Mouse (Mus musculus): ENCODE data around the gene Zdhhc6. TPM values are rescaled to one million over a fixed set of nuclear protein-coding genes. Genes with fewer than 3 reads are reported as not detected.
A peak's percentile ranks its signal among the peaks of the same experiment; 100 is the strongest.

The Zdhhc6 gene
- total RNA-seq, 2 experiments from 2014 or later, result 24.0 to 28.0 TPM

DNA sequence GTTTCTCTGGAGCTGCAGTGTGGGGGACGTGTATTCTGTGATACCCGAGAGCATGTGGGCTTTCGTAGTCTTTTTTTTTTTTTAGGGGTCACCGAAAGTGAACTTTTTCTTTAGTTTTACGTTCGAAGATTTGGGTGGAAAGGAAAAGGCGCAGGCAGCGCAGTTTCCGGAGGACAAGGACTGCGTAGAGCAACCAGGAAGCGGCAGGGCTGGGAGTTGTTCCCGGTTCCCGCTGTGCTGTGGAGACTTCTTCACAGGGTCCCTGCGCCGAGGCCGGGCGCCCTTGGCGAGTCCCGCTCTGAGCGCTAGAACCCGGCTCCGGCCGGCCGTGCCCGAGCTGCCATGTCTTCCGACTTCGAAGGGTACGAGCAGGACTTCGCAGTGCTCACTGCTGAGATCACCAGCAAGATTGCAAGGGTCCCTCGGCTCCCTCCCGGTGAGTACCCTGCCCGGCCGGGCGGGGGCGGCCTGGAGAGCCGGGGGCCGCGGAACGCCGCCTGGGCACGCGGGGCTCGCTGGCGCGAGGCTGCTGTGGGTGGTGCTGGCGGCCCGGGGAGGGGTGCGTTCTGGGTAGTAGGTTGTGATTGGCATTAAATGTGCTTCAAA, 380 bp upstream of the Zdhhc6 start, which contains the start of gene Vti1a:
Vti1a (plus strand) TSS at position 187 of the 606 bp plus-strand sequence.
- intact Hi-C loops (cut with DNase I), result no loop called here
- peak; percentile 90 to 91 for DNase-seq (ENCODE audit: low spot score in 2 of 2)

GRCm38 (mm10) chr19:55313649-55314048, 2.2 kb downstream of the Zdhhc6 start:
- intact Hi-C loops (cut with DNase I), result no loop called here
- DNase-seq (ENCODE audit: low spot score in 2 of 2), result no peak

- intact Hi-C loops (cut with DNase I), result no loop called here
- no peak for DNase-seq (ENCODE audit: low spot score in 2 of 2)
Measured at GRCm38 (mm10) chr19:55311874-55312273, 4.0 kb downstream of the Zdhhc6 start.

- no peak for DNase-seq (ENCODE audit: low spot score in 2 of 2)
- intact Hi-C loops (cut with DNase I), result loop anchor here (2.0 kb wide), 1 partner anchor 86 kb away; no protein-coding TSS in a partner anchor
Measured at GRCm38 (mm10) chr19:55305024-55305423, 10.8 kb downstream of the Zdhhc6 start.

DNA sequence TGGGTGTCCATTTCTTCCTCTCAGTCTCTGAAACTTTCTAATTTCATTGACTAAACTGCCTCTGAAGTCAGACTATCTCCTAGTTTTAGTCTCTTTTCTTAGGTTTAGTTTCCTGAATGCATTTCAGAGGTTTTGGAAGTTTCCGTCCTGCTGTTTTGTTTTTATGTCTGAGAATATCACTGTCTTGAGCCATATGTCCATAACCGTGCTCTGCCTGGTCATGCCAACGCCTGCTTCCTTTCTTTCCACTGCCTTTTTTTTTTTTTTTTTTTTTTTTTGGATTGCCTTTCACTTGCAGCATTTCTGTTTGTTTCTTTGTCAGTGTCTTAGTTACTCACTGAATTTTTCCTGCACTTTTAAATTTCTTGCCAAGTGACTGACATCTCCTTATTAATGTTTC, 15.3 kb downstream of the Zdhhc6 start:
- no peak for DNase-seq (ENCODE audit: low spot score in 2 of 2)
- intact Hi-C loops (cut with DNase I), result no loop called here

- intact Hi-C loops (cut with DNase I), result loop anchor here (5.0 kb wide), 1 partner anchor 217 kb away; no protein-coding TSS in a partner anchor
- no peak for DNase-seq (ENCODE audit: low spot score in 2 of 2)
Measured at GRCm38 (mm10) chr19:55299378-55299777, 16.5 kb downstream of the Zdhhc6 start.

GRCm38 (mm10) chr19:55297961-55298360, 17.9 kb downstream of the Zdhhc6 start:
- no peak for DNase-seq (ENCODE audit: low spot score in 2 of 2)
- intact Hi-C loops (cut with DNase I), result loop anchor here (5.0 kb wide), 1 partner anchor 216 kb away; no protein-coding TSS in a partner anchor

- intact Hi-C loops (cut with DNase I), result loop anchor here (5.0 kb wide), 1 partner anchor 215 kb away; no protein-coding TSS in a partner anchor
- DNase-seq (ENCODE audit: low spot score in 2 of 2), result no peak
Measured at GRCm38 (mm10) chr19:55297489-55297888, 18.3 kb downstream of the Zdhhc6 start.

DNA sequence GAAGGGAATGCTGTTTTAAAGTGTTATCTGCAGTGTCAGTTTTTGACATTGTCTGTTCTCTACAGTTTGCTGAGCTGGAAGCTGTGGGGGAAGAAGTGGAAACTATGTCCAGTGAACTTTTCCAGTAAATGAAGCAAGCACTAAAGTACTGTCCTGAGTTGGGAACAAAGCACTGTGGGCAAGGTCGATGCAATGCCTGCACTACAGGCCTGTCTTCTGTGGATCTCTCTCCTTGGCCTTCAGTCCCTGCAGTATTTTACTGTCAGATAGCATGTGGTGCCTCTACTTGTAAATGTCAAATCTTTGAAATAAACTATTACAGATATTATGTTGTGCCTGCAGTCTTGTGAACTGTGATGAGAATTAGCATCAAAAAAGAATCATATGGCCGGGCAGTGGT, 19.5 kb downstream of the Zdhhc6 start:
- intact Hi-C loops (cut with DNase I), result loop anchor here (5.0 kb wide), 1 partner anchor 214 kb away; no protein-coding TSS in a partner anchor
- DNase-seq (ENCODE audit: low spot score in 2 of 2), result no peak

GRCm38 (mm10) chr19:55295556-55295955, 20.3 kb downstream of the Zdhhc6 start:
- intact Hi-C loops (cut with DNase I), result loop anchor here (5.0 kb wide), 1 partner anchor 213 kb away; no protein-coding TSS in a partner anchor
- no peak for DNase-seq (ENCODE audit: low spot score in 2 of 2)

DNA sequence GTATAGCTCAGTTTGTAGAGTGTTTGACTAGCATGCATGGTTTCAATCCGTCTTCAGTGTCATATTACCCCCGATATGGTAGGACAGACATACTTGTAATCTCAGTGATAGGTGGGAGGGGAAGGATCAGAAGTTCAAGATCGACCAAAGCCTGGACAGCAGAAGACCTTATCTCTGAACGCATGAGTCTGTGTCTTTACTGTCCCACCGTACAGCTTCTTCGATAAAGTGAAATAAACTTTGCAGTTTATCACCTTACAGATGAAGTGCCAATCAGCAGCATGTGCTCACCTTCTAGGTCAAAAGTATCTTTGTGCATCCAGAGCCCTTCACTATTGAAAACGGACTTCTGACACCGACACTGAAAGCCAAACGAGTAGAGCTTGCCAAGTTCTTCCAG, 20.8 kb downstream of the Zdhhc6 start:
- no peak for DNase-seq (ENCODE audit: low spot score in 2 of 2)
- intact Hi-C loops (cut with DNase I), result loop anchor here (5.0 kb wide), 1 partner anchor 213 kb away; no protein-coding TSS in a partner anchor

DNA sequence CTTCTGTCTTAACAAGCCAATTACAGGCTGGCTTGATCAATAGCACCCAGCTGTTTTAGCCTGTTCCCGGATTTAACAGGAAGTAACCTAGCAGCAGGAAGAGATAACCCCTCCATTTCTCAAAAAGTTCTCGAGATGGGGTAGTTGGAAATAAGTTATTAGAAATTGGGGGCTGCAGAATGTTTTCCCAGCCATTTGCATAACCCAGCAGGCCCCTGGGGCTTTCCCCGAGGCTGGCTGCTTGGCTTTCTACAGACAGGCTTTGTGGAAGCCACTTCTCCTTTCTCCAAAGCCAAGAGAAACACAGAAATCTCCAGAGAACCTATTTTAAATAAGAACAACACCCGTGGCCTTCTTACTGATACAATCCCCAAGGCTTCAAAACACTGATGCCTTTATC, 22.7 kb downstream of the Zdhhc6 start:
- intact Hi-C loops (cut with DNase I), result no loop called here
- DNase-seq (ENCODE audit: low spot score in 2 of 2), result no peak

DNA sequence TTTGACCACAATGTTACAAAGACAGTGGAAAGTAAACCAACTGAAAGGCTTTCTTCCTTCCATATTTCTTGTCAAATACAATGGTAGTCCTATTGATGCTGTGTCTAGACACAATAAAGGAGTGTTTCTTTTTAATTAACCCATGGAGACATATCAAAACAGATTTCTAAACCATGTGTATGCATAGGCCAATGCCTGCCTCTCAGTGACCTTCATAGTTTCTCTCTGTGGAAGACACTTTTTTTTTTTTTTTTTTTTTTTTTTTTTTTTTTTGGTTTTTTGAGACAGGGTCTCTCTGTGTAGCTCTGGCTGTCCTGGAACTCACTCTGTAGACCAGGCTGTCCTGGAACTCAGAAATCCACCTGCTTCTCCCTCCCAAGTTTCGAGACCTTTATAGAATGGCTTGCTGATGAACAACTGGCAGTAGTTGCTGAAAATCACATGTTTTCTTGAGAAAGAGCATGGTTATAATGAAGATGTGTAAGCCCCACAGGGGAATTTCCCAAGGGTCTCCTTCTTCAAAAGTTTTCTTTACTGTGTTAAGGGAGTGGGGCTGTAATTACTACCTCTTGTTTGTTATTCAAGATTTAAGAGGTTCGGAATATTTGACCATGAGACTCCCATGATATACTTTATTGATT, 23.5 kb downstream of the Zdhhc6 start:
- intact Hi-C loops (cut with DNase I), result no loop called here
- no peak for DNase-seq (ENCODE audit: low spot score in 2 of 2)

DNA sequence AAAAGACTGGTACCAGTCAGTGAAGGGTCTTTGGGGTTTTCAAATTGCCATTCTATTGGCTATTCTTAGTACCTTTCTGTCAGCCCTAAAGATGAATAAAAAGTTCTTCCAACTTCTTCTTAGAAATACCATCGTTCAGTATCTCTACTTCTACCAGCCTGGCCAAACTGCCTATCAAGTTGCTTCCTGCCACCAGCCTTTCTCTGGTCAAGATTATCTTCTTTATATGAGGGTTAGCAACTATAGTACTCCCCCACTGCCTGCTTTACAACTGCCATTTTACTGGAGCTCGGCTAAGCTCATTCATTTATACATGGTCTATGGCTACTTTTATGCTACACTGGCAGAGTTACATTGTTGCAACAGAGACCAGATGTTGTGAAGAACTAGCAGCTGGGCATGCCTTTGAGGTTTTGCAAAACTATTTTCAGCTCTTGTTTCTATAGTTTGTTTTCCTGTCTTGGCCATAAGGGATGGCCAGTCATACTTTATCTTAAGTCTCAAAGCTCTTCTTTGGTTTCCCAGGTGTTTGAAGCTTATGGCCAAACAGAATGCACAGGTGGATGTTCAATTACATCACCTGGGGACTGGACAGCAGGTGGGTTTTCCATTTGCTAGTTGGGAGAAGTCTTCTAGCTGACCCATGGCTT, 25.1 kb downstream of the Zdhhc6 start:
- no peak for DNase-seq (ENCODE audit: low spot score in 2 of 2)
- intact Hi-C loops (cut with DNase I), result no loop called here

DNA sequence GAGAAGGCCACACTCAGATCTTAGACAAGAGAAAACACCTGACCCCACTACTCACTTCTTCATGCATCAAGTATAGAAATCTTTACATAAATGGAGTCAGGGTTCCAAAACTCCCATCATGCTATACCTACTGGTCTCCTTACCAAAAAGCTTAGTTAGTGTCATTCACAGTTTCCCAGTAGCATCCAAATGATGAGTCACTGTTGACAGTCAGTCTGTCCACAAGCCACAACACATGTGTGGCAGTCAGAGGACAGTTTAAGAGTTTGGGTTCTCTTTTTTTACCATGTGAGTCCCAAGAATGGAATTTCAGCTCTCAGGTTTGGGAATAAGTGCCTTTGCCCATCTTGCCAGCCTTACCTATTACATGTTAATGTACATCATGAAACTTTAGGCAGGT, 26.9 kb downstream of the Zdhhc6 start:
- DNase-seq (ENCODE audit: low spot score in 2 of 2), result no peak
- intact Hi-C loops (cut with DNase I), result no loop called here

- DNase-seq (ENCODE audit: low spot score in 2 of 2), result no peak
- intact Hi-C loops (cut with DNase I), result no loop called here
Measured at GRCm38 (mm10) chr19:55286034-55286433, 29.8 kb downstream of the Zdhhc6 start.

GRCm38 (mm10) chr19:55284093-55284492, 31.7 kb downstream of the Zdhhc6 start:
- intact Hi-C loops (cut with DNase I), result no loop called here
- no peak for DNase-seq (ENCODE audit: low spot score in 2 of 2)

DNA sequence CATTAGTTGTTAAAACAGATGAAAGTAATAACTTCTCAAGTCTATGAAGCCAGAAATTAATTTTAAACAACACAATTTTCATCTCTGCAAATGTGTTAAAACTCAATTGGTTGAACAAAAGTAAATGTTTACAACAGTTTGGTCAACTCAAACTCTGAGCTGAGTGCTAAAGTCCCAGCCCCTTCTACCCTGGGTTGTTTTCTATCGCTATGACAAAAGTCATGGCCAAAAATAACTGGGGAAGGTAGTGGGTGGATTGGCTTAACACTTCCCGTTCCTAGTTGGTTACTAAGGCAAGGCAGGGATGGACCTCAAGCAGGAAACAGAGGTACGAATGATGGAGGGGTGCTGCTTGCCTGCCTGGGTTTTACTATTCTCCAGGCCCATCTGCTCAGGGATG, 39.1 kb downstream of the Zdhhc6 start:
- intact Hi-C loops (cut with DNase I), result no loop called here
- no peak for DNase-seq (ENCODE audit: low spot score in 2 of 2)

- no peak for DNase-seq (ENCODE audit: low spot score in 2 of 2)
- intact Hi-C loops (cut with DNase I), result no loop called here
Measured at GRCm38 (mm10) chr19:55276100-55276499, 39.7 kb downstream of the Zdhhc6 start.

DNA sequence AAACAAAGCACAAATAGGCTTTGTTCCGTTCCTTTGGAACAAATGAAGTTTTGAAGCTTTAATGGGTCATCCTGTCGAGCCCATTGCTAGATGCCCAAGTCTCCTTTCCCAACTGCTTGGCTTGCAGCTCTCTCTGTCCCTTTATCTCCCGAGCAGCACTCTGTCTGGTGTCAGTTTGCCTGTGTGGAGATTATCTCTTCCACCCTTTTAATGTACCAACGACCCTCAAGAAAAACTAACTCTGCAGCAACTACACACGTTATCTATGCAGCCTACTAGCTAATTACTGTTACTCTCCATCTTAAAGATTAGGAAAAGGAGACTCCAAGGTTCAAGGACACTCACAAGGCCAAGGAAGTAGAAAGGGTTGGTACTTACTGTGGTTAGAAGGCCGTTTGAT, 42.5 kb downstream of the Zdhhc6 start:
- intact Hi-C loops (cut with DNase I), result no loop called here
- no peak for DNase-seq (ENCODE audit: low spot score in 2 of 2)
